Mouse (Mus musculus) heart, postnatal 4 days (tissue): ENCODE measurements around the gene Prickle1. TPM values are rescaled to one million over a fixed set of nuclear protein-coding genes. Genes with fewer than 3 reads are reported as not detected.
A peak's percentile ranks its signal among the peaks of the same experiment; 100 is the strongest.

ENCODE experiments used
- DNase-seq: peaks from one replicate; pipeline ENCODE4 v3.0.0; 2021
- total RNA-seq, 2 experiments: library from RNA; stranded (reverse); gene quantifications; 2 replicates each; pipeline ENCODE4 v1.2.3; 2021

The Prickle1 gene
- total RNA-seq, 2 experiments from 2014 or later: 31.0 to 36.4 TPM

GRCm38 (mm10) chr15:93539415-93539814 is 56.3 kb downstream of the Prickle1 start:
- no peak for DNase-seq

- DNase-seq: no peak
Measured at GRCm38 (mm10) chr15:93538551-93539205, 57.0 kb downstream of the Prickle1 start.

- DNase-seq: no peak
Measured at GRCm38 (mm10) chr15:93537745-93538144, 57.9 kb downstream of the Prickle1 start.

- DNase-seq: no peak
Measured at GRCm38 (mm10) chr15:93536191-93536590, 59.5 kb downstream of the Prickle1 start.

- DNase-seq: no peak
Measured at GRCm38 (mm10) chr15:93530703-93531032, 65.0 kb downstream of the Prickle1 start.

- no peak for DNase-seq
Measured at GRCm38 (mm10) chr15:93529831-93530702, 65.6 kb downstream of the Prickle1 start.

- DNase-seq: no peak
Measured at GRCm38 (mm10) chr15:93525305-93525917, 70.3 kb downstream of the Prickle1 start.

GRCm38 (mm10) chr15:93521787-93522180 is 73.9 kb downstream of the Prickle1 start:
- no peak for DNase-seq

- peak; percentile 43 for DNase-seq
Measured at GRCm38 (mm10) chr15:93521088-93521786, 74.5 kb downstream of the Prickle1 start.

GRCm38 (mm10) chr15:93519836-93520826 is 75.6 kb downstream of the Prickle1 start:
- peak; percentile 64 for DNase-seq

GRCm38 (mm10) chr15:93518941-93519835 is 76.5 kb downstream of the Prickle1 start:
- DNase-seq: peak; percentile 95

- DNase-seq: peak; percentile 58
Measured at GRCm38 (mm10) chr15:93518143-93518902, 77.4 kb downstream of the Prickle1 start.

GRCm38 (mm10) chr15:93517022-93517565 is 78.6 kb downstream of the Prickle1 start:
- DNase-seq: no peak

- no peak for DNase-seq
Measured at GRCm38 (mm10) chr15:93515316-93515715, 80.4 kb downstream of the Prickle1 start.

- no peak for DNase-seq
Measured at GRCm38 (mm10) chr15:93513939-93514341, 81.8 kb downstream of the Prickle1 start.

GRCm38 (mm10) chr15:93512437-93512836 is 83.3 kb downstream of the Prickle1 start:
- DNase-seq: no peak

- no peak for DNase-seq
Measured at GRCm38 (mm10) chr15:93510690-93511336, 84.9 kb downstream of the Prickle1 start.

- DNase-seq: no peak
Measured at GRCm38 (mm10) chr15:93504808-93505207, 90.9 kb downstream of the Prickle1 start.
